Mouse (Mus musculus) thymus, adult 2 months (tissue): ENCODE data around the gene Kdelr2.

Source experiments
- CTCF ChIP-seq: fragments of 200-500 bp; IDR thresholded peaks from 2 replicates; pipeline ENCODE4 v1.5.1; 2012; ENCODE audit warnings: mild to moderate bottlenecking, control low read depth, low read length, moderate library complexity, borderline replicate concordance; ENCODE audit not compliant: control insufficient read depth, poor library complexity, insufficient read depth; ENCODE audit errors: extremely low read depth
- POLR2A ChIP-seq: fragments of 200-500 bp; IDR thresholded peaks from 2 replicates; pipeline ENCODE4 v1.6.1; 2012; ENCODE audit warnings: mild to moderate bottlenecking, low read length, control low read depth, moderate library complexity; ENCODE audit not compliant: control insufficient read depth, poor library complexity, insufficient read depth; ENCODE audit errors: extremely low read depth

- TF ChIP-seq CTCF (no peak), POLR2A (no peak)
Measured at GRCm38 (mm10) chr5:143395649-143396048, 8.0 kb upstream of the Kdelr2 start.
